Mouse (Mus musculus) megakaryocyte, adult 5-6 weeks (primary cell): ENCODE data around the gene Dpagt1. TPM values are rescaled to one million over a fixed set of nuclear protein-coding genes. Genes with fewer than 3 reads are reported as not detected.
"Not testable (repeated sequence)": the region's sequence is repeated elsewhere in the genome, so short reads cannot be mapped to it uniquely, and the experiment has no call there.

ENCODE experiments used
- ATAC-seq: 2 replicates; pipeline ENCODE4 v1.8.0; 2016; ENCODE audit warnings: mild to moderate bottlenecking, inconsistent platforms; ENCODE audit not compliant: poor library complexity, severe bottlenecking
- total RNA-seq, 2 experiments: library from RNA; stranded (forward) in 1 of 2; stranded (reverse) in 1 of 2; fragments of 153-499, 151-499 nt in 1 of 2; fragments of 221-1000, 200-1000 nt in 1 of 2; gene quantifications; 2 replicates each; pipeline versions ENCODE4 v1.2.3 to v1.2.4; 2015 to 2017

Dpagt1 gene
- total RNA-seq, 2 experiments from 2014 or later: 15.2 to 37.7 TPM

DNA sequence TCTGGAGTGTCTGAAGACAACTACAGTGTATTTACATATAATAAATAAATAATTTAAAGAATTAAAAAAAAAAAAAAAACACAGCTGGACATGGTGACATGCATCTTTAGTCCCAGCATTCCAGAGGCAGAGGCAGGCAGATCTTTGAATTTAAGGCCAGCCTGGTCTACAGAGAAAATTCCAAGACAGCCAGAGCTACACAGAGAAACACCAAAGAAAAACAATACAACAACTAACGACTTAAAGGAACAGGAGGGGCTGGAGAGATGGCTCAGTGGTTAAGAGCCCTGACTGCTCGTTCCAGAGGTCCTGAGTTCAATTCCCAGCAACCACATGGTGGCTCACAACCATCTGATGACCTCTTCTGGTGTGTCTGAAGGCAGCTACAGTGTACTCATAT is 51.5 kb downstream of the Dpagt1 start:
- ATAC-seq: not testable (repeated sequence)

DNA sequence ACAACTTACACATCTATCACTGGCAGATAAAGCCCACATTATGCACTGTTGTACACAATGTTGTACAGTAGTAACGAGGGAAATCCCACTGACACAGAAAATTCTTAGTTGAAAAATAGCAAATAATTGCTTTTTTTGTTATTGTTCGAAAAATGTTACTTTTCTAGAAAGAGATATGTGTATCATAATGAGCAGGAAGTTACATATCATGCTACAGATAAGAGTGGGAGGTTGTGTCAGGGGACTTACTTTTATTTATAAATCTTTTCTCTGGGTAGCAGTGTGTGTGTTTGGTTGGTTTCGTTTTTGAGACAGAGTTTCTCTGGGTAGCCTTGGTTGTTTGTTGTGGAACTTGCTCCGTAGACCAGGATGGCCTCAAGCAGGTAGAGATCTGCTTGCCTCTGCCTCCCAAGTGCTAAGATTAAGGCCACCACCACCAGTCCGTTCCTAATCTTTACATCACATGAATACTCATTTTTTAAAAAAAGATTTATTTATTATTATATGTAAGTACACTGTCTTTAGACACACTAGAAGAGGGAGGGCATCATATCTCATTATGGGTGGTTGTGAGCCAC is 52.4 kb downstream of the Dpagt1 start:
- ATAC-seq: no peak

- ATAC-seq: peak; percentile 98
Measured at GRCm38 (mm10) chr9:44379054-44379834, 53.4 kb downstream of the Dpagt1 start, which contains the start of gene Hyou1. Hyou1 (plus strand) TSS chr9:44379490.

GRCm38 (mm10) chr9:44379862-44380261 is 54.0 kb downstream of the Dpagt1 start:
- ATAC-seq: no peak

Other genes starting within 250 kb of the Dpagt1 start
- not detected in 2 replicates for gene Mfrp, start 224.3 kb upstream of the Dpagt1 start, total RNA-seq (2015)
- 0.24 TPM in 1 of 2 replicates, not detected in the other for gene Mfrp, start 224.3 kb upstream of the Dpagt1 start, total RNA-seq (2017)
- 0.27 TPM in 1 of 2 replicates, not detected in the other for gene C1qtnf5, start 218.8 kb upstream of the Dpagt1 start, total RNA-seq (2015)
- gene C1qtnf5, start 218.8 kb upstream of the Dpagt1 start, total RNA-seq (2017): 0.40 TPM in 1 of 2 replicates, not detected in the other
- gene Gm49380, start 212.5 kb upstream of the Dpagt1 start, total RNA-seq (2015): not detected in 2 replicates
- gene Gm49380, start 212.5 kb upstream of the Dpagt1 start, total RNA-seq (2017): not detected in 2 replicates
- gene Rnf26, start 212.5 kb upstream of the Dpagt1 start, total RNA-seq (2015): 35.9 and 36.7 TPM in 2 replicates
- 16.3 and 20.9 TPM in 2 replicates for gene Rnf26, start 212.5 kb upstream of the Dpagt1 start, total RNA-seq (2017)
- 1.6 TPM in 2 replicates for gene Mcam, start 191.6 kb upstream of the Dpagt1 start, total RNA-seq (2015)
- gene Mcam, start 191.6 kb upstream of the Dpagt1 start, total RNA-seq (2017): 3.2 and 5.8 TPM in 2 replicates
- gene Cbl, start 92.0 kb upstream of the Dpagt1 start, total RNA-seq (2015): 179 and 180 TPM in 2 replicates
- gene Cbl, start 92.0 kb upstream of the Dpagt1 start, total RNA-seq (2017): 45.3 and 70.2 TPM in 2 replicates
- gene Ccdc153, start 85.3 kb upstream of the Dpagt1 start, total RNA-seq (2015): not detected in 2 replicates
- not detected in 2 replicates for gene Ccdc153, start 85.3 kb upstream of the Dpagt1 start, total RNA-seq (2017)
- 0.07 and 0.34 TPM in 2 replicates for gene Pdzd3, start 74.5 kb upstream of the Dpagt1 start, total RNA-seq (2015)
- not detected in 2 replicates for gene Pdzd3, start 74.5 kb upstream of the Dpagt1 start, total RNA-seq (2017)
- gene Nlrx1, start 57.4 kb upstream of the Dpagt1 start, total RNA-seq (2015): 9.5 and 13.1 TPM in 2 replicates
- gene Nlrx1, start 57.4 kb upstream of the Dpagt1 start, total RNA-seq (2017): 12.1 and 12.4 TPM in 2 replicates
- gene Abcg4, start 37.4 kb upstream of the Dpagt1 start, total RNA-seq (2015): 1.3 and 3.9 TPM in 2 replicates
- gene Abcg4, start 37.4 kb upstream of the Dpagt1 start, total RNA-seq (2017): 1.1 and 1.7 TPM in 2 replicates
- 12.3 and 18.4 TPM in 2 replicates for gene Hinfp, start 20.3 kb upstream of the Dpagt1 start, total RNA-seq (2015)
- gene Hinfp, start 20.3 kb upstream of the Dpagt1 start, total RNA-seq (2017): 13.1 and 15.3 TPM in 2 replicates
- 12.0 and 16.4 TPM in 2 replicates for gene C2cd2l, start 5.7 kb upstream of the Dpagt1 start, total RNA-seq (2015)
- 11.0 and 13.4 TPM in 2 replicates for gene C2cd2l, start 5.7 kb upstream of the Dpagt1 start, total RNA-seq (2017)
- gene H2afx, start 8.7 kb downstream of the Dpagt1 start, total RNA-seq (2015): 136 and 144 TPM in 2 replicates
- 239 and 262 TPM in 2 replicates for gene H2afx, start 8.7 kb downstream of the Dpagt1 start, total RNA-seq (2017)
- 63.1 and 83.4 TPM in 2 replicates for gene Hmbs, start 18.2 kb downstream of the Dpagt1 start, total RNA-seq (2015)
- 31.2 and 41.1 TPM in 2 replicates for gene Hmbs, start 18.2 kb downstream of the Dpagt1 start, total RNA-seq (2017)
- 19.2 and 19.4 TPM in 2 replicates for gene Vps11, start 35.7 kb downstream of the Dpagt1 start, total RNA-seq (2015)
- gene Vps11, start 35.7 kb downstream of the Dpagt1 start, total RNA-seq (2017): 22.7 and 26.8 TPM in 2 replicates
- gene Hyou1, start 53.5 kb downstream of the Dpagt1 start, total RNA-seq (2015): 27.2 and 29.7 TPM in 2 replicates
- gene Hyou1, start 53.5 kb downstream of the Dpagt1 start, total RNA-seq (2017): 48.3 and 49.7 TPM in 2 replicates
- 19.7 and 23.5 TPM in 2 replicates for gene Slc37a4, start 70.8 kb downstream of the Dpagt1 start, total RNA-seq (2015)
- 14.8 and 28.3 TPM in 2 replicates for gene Slc37a4, start 70.8 kb downstream of the Dpagt1 start, total RNA-seq (2017)
- 2,100 and 2,121 TPM in 2 replicates for gene Rps25, start 81.1 kb downstream of the Dpagt1 start, total RNA-seq (2015)
- 1,309 and 1,413 TPM in 2 replicates for gene Rps25, start 81.1 kb downstream of the Dpagt1 start, total RNA-seq (2017)
- gene Trappc4, start 81.6 kb downstream of the Dpagt1 start, total RNA-seq (2015): 91.3 and 95.4 TPM in 2 replicates
- 24.1 and 32.5 TPM in 2 replicates for gene Trappc4, start 81.6 kb downstream of the Dpagt1 start, total RNA-seq (2017)
- 24.5 TPM in 2 replicates for gene Ccdc84, start 92.5 kb downstream of the Dpagt1 start, total RNA-seq (2015)
- gene Ccdc84, start 92.5 kb downstream of the Dpagt1 start, total RNA-seq (2017): 19.8 and 27.1 TPM in 2 replicates
- gene Foxr1, start 115.1 kb downstream of the Dpagt1 start, total RNA-seq (2015): not detected in 2 replicates
- not detected in 2 replicates for gene Foxr1, start 115.1 kb downstream of the Dpagt1 start, total RNA-seq (2017)
- gene Upk2, start 129.0 kb downstream of the Dpagt1 start, total RNA-seq (2015): not detected in 2 replicates
- gene Upk2, start 129.0 kb downstream of the Dpagt1 start, total RNA-seq (2017): not detected in 2 replicates
- 6.0 TPM in 2 replicates for gene Bcl9l, start 156.8 kb downstream of the Dpagt1 start, total RNA-seq (2015)
- 2.6 and 3.0 TPM in 2 replicates for gene Bcl9l, start 156.8 kb downstream of the Dpagt1 start, total RNA-seq (2017)
- not detected in 2 replicates for gene Cxcr5, start 235.9 kb downstream of the Dpagt1 start, total RNA-seq (2015)
- gene Cxcr5, start 235.9 kb downstream of the Dpagt1 start, total RNA-seq (2017): not detected in 2 replicates